Mouse (Mus musculus) neural tube, embryonic 13.5 days (tissue): ENCODE results near the gene D130043K22Rik. TPM values are rescaled to one million over a fixed set of nuclear protein-coding genes. Genes with fewer than 3 reads are reported as not detected.
A peak's percentile ranks its signal among the peaks of the same experiment; 100 is the strongest.

Experiments
- ATAC-seq: fragments of 200-750 bp; cut with Nextera tagmentation; 2 replicates; pipeline ENCODE4 v1.8.0; 2017; ENCODE audit warnings: low read depth, mild to moderate bottlenecking, moderate TSS enrichment, moderate library complexity
- H3K27ac ChIP-seq: fragments of 300-500 bp; sonication (generic); replicated peaks from 2 replicates; pipeline ENCODE4 v1.5.1; 2015; ENCODE audit warnings: moderate library complexity, mild to moderate bottlenecking, inconsistent platforms
- H3K27me3 ChIP-seq: fragments of 300-500 bp; sonication (generic); 2 replicates; pipeline ENCODE4 v1.6.1; 2015; ENCODE audit warnings: mild to moderate bottlenecking, inconsistent platforms
- H3K36me3 ChIP-seq: fragments of 300-500 bp; sonication (generic); 2 replicates; pipeline ENCODE4 v1.6.1; 2015; ENCODE audit warnings: mild to moderate bottlenecking, inconsistent platforms
- H3K4me1 ChIP-seq: fragments of 300-500 bp; sonication (generic); replicated peaks from 2 replicates; pipeline ENCODE4 v1.6.1; 2015; ENCODE audit warnings: inconsistent platforms
- H3K4me2 ChIP-seq: fragments of 300-500 bp; sonication (generic); 2 replicates; pipeline ENCODE4 v1.6.1; 2015; ENCODE audit warnings: inconsistent platforms, mild to moderate bottlenecking, moderate library complexity
- H3K4me3 ChIP-seq: fragments of 300-500 bp; sonication (generic); 2 replicates; pipeline ENCODE4 v1.5.1; 2015; ENCODE audit warnings: mild to moderate bottlenecking, inconsistent platforms
- H3K9ac ChIP-seq: fragments of 300-500 bp; sonication (generic); 2 replicates; pipeline ENCODE4 v1.6.1; 2015; ENCODE audit warnings: moderate library complexity, mild to moderate bottlenecking, inconsistent platforms
- H3K9me3 ChIP-seq: fragments of 300-500 bp; sonication (generic); 2 replicates; pipeline ENCODE4 v1.6.1; 2016; ENCODE audit warnings: inconsistent platforms
- WGBS: fragments of 180-500 bp; shearing (Covaris S2); methylation state at CpG from one replicate; pipeline ENCODE4 v1.1.7; 2015; 5-methylcytosine and 5-hydroxymethylcytosine counted together
- polyA plus RNA-seq: library from polyadenylated mRNA; unstranded; fragments of >200 nt; fragmentation: Nextera tagmentation; extraction: Ambion mirVana; gene quantifications from 2 replicates; pipeline ENCODE4 v1.2.1, GENCODE M21; 2015

D130043K22Rik gene
- 4.4 and 5.4 TPM in 2 replicates for polyA plus RNA-seq

DNA sequence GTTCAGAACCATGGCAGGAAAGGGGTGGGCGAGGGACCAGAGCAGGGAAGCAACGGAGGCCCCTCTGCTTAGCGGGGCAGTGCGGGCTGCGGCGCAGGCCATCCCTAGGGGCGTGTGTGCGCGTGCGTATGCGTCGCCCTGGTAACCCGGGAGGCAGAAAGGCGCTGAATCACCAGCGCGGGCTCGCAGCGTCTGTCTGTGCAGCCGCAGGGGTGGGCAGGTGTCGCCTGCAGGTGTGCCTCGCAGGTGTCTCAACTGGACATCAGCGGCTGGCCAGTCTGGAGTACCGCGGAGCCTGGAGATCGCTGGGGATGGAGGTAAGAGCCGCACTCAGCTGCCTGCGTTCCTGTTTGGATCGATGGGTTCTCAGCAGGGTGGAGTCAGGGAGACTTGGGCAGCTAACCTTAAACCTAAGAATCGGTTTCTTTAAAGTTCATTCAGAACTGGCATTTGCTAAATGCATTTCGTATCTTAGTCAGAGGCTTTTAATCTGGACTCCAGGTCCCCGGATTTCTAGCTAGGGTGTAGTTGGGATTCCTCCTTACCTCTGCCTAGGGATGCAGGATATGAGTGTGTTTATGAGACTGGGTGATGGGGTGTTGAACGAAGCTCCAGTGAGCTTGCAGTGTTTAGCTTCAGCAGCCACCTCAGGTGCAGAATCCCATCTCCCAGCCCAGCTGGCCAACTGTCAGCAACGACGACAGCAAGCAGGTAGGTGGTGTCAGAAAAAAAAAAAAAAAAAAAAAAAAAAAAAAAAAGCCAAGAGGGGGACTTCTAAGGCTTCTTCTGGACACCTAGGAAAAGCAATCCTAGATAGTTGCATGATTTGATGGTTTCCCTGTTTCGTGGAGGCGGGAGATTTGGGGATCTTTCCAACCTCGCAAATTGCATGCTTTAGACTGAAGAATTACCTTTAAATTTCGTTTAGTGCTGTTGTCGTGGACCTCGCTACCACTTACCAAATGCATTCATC, at the start of gene D130043K22Rik:
Gene D130043K22Rik, plus strand, starts transcription at position 153 of the 973 bp plus-strand sequence.
- Histone ChIP-seq H3K9me3 (no peaks in the 10 kb centered on the region), H3K4me1 (peaks cover 17% of the 10 kb centered on the region), H3K4me3 (peak within 1 kb of the TSS; percentile 57), H3K36me3 (peaks cover 10% of the 10 kb centered on the region), H3K27ac (0 out of 2 replicates have a peak within 1 kb of the TSS, but pooled peaks have one; percentile 13), H3K9ac (peak within 1 kb of the TSS; percentile 72), H3K27me3 (no peaks in the 10 kb centered on the region), H3K4me2 (peak within 1 kb of the TSS; percentile 83)
- WGBS = 11% methylated on average over 40 of the region's 40 CpGs
- peak; percentile 97 for ATAC-seq

DNA sequence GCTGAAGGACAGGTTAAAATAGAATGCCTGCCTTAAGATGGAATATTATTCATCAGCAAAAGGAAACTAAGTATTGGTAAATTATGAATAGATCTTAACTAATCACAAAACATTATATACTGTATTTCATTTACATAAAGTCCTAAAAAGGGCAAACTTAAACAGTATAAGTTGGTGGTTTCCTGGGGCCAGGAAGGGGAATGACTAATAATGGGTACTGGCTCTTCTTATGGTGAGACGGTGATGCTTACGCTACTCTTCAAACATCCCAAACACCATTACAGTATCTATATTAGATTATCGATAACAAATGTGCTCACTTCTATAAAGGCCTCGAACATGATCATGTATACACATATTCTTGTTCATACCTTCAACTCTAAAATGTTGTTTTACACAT, 46.2 kb upstream of the D130043K22Rik start:
- Histone ChIP-seq H3K36me3 (no peaks in the 10 kb centered on the region), H3K9ac (no peak overlapping the region), H3K27ac (no peak overlapping the region), H3K4me2 (no peak overlapping the region), H3K27me3 (no peaks in the 10 kb centered on the region), H3K9me3 (no peaks in the 10 kb centered on the region), H3K4me1 (peaks cover 22% of the 10 kb centered on the region), H3K4me3 (no peak overlapping the region)
- WGBS = 96% methylated on average over 4 of the region's 4 CpGs
- no peak for ATAC-seq

DNA sequence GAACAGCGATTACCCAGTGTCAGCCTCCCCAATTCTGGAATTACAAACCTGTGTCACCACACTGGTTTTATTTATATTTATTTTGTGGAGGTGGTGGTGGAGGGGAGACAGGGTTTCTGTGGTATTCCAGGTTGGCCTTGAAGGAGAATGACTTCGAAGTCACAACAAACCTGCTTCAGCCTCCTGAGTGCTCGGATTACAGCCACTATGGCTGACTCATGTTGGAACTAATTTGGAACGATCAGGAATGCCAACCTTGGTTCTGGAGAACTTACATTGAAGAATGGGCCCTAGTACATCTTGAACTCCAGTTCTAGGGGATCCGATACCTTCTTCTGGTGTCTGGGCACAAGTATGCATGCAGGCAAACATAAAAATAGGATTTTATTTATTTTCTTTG, 45.6 kb upstream of the D130043K22Rik start:
- Histone ChIP-seq H3K4me2 (peak overlapping the region; percentile 89), H3K27ac (no peak overlapping the region), H3K27me3 (no peaks in the 10 kb centered on the region), H3K4me1 (peaks cover 28% of the 10 kb centered on the region), H3K9ac (no peak overlapping the region), H3K9me3 (no peaks in the 10 kb centered on the region), H3K36me3 (no peaks in the 10 kb centered on the region), H3K4me3 (peak overlapping the region; percentile 98)
- WGBS = 78% methylated on average over 5 of the region's 5 CpGs
- ATAC-seq = no peak

DNA sequence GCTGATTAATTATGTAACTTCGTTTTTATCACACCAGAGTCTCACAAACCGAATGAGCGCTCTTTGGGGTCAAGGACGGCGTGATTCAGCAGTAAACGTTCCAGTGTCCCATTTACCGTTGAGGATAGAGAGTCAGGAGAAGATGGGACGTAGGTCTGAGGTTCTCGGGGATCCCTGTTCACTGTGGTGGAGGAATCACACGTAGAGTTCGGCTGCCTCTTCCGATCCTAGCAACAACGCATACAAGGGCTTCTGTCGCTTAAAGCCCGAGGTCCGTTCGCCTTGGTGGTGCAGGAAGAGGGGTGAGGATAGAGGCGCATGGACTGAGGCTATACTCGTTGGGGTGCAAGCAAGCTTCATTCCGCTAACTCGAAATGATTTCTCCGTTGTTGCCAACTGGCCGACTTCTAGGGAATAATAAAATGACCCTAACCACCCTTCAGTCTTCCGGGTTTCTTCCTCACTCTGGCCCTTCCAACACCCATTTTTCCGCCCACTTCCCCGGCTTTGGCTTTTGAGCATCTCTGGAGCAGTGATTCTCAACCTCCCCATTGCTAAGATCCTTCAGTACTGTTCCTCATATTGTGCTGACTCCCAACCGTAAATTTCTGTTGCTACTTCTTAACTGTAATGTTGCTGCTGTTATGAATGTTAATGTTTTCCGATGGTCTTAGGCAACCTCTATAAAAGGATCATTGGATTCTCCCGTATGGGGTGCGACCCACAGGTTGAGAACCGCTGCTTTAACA, 44.8 kb upstream of the D130043K22Rik start:
- Histone ChIP-seq H3K4me2 (peak overlapping the region; percentile 89), H3K9ac (peak overlapping the region; percentile 96), H3K27me3 (no peaks in the 10 kb centered on the region), H3K4me3 (peak overlapping the region; percentile 98), H3K4me1 (peaks cover 33% of the 10 kb centered on the region), H3K27ac (peak overlapping the region; percentile 85), H3K9me3 (no peaks in the 10 kb centered on the region), H3K36me3 (0 out of 2 replicates have a peak, but pooled peaks cover 3% of the 10 kb centered on the region)
- under 1% methylated on average over 31 of the region's 31 CpGs for WGBS
- ATAC-seq = peak; percentile 13

DNA sequence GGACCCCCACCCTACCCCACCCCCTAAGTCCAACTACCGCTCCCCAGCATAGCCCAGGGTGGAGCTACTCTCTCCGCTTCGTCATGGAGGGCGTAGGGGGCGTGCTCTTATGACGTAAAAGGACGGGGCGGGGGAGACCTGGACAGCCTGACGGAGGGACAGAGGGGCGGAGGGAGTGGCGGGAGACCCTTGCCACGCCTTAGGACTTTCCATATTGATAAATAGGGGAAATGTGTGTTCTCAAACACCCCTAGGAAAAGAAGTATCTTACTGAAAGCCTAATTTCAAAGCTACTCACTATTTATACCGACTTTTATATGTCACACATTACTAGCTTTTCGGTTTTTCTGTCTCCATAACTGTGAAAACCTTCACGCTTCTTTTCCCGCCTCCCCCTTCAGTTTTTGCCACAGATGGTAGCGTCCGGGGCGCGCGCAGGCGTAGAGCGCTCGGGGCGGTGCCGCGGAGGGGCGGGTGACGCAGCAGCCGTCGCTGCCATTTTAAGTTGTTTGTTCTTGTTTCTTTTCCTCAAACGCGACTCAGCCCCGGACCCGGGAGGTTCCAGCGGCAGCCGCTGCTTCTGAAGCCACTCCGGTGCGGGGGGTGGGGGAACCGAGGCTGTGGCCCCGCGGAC, 44.1 kb upstream of the D130043K22Rik start:
- Histone ChIP-seq H3K4me2 (peak overlapping the region; percentile 89), H3K4me1 (peaks cover 39% of the 10 kb centered on the region), H3K9ac (peak overlapping the region; percentile 96), H3K36me3 (peaks cover 9% of the 10 kb centered on the region), H3K4me3 (peak overlapping the region; percentile 98), H3K27ac (peak overlapping the region; percentile 99), H3K9me3 (no peaks in the 10 kb centered on the region), H3K27me3 (no peaks in the 10 kb centered on the region)
- under 1% methylated on average over 42 of the region's 42 CpGs for WGBS
- ATAC-seq = peak; percentile 98

DNA sequence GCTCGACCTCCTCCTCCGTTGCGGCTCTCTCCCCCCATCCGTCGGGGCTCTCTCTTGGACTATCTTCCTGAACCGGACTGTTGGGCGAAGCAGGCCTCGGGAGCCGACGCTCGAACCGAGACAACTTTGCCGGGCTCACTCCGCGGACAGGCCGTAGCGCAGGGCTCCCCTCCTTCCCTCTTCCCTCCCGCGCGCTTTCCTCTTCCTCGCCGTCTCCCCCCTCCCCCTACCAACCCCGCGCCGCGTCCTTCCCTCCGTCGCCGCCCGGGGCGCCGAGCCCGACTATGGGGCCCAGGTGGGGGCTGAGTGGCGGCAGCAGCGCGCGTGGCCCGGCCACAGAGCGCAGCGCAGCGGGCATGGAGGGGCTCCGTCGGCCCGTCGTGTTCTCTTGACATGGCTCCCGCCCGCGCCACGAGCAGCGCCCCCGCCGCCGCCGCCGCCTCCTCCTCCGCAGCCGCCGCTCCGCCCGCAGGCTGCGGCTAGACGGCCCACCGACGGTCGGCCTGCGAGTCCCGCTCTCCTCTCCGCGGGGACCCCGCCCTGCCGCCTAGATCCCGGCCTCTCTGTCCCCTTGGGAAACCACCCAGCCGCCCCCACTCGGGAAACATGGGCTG, 43.5 kb upstream of the D130043K22Rik start, which contains the start of gene BC005537:
Gene BC005537, plus strand, starts transcription at position 350 of the 614 bp plus-strand sequence.
- peaks cover 13% of the 10 kb centered on the region for H3K36me3 ChIP-seq
- ATAC-seq = peak; percentile 68
- H3K4me2 ChIP-seq = peak within 1 kb of the TSS; percentile 89
- peak within 1 kb of the TSS; percentile 96 for H3K9ac ChIP-seq
- H3K27ac ChIP-seq = peak within 1 kb of the TSS; percentile 99
- no peaks in the 10 kb centered on the region for H3K9me3 ChIP-seq
- no peaks in the 10 kb centered on the region for H3K27me3 ChIP-seq
- WGBS = under 1% methylated on average over 74 of the region's 74 CpGs
- H3K4me1 ChIP-seq = peaks cover 39% of the 10 kb centered on the region
- H3K4me3 ChIP-seq = peak within 1 kb of the TSS; percentile 98

DNA sequence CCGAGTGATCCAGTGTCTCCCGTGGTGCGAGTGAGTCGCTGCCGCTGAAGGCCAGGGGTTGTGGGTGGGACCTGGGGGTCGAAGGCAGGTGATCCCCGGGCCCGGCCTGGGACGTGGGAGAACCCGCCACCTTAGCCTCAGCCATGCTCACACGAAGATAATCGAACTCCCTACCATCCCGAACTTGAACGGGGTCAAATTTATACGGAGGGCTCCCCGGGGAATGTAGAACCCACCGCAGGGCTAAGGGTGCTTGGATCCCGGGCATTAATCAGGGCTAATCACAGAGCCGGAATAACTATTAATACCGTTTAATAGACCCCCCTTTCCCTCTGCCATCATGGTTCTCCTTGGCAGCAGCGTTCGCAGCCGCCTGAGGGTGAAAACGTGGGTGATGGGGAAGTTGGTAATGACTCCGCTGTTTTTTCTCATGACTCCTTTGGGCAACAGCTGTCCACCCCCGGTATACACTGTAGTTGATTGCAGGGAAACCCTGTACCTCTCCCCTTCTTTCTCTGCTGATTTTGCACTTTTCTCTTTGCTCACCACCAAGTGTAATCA, 42.7 kb upstream of the D130043K22Rik start:
- H3K4me3 ChIP-seq = peak overlapping the region; percentile 98
- H3K27me3 ChIP-seq = no peaks in the 10 kb centered on the region
- H3K9ac ChIP-seq = peak overlapping the region; percentile 96
- no peaks in the 10 kb centered on the region for H3K9me3 ChIP-seq
- WGBS = under 1% methylated on average over 26 of the region's 26 CpGs
- peak overlapping the region; percentile 99 for H3K27ac ChIP-seq
- no peak for ATAC-seq
- H3K36me3 ChIP-seq = peaks cover 16% of the 10 kb centered on the region
- H3K4me2 ChIP-seq = peak overlapping the region; percentile 89
- H3K4me1 ChIP-seq = peaks cover 39% of the 10 kb centered on the region

DNA sequence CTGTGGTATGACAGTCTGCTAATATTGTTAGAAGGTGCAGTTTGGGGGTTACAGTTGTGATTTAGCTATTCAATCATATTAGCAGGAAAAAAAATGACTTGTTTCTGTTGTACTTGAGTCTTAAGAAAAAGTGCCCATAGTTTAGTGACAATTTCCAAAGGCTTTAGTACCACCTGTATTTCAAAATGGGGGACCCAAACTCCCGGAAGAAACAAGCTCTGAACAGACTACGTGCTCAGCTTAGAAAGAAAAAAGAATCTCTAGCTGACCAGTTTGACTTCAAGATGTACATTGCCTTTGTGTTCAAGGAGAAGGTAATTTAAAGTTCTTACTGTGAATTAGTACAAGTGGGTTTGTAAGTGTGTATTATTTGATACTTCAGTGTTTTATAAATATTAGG, 41.7 kb upstream of the D130043K22Rik start:
- no peak for ATAC-seq
- H3K4me1 ChIP-seq = peaks cover 39% of the 10 kb centered on the region

DNA sequence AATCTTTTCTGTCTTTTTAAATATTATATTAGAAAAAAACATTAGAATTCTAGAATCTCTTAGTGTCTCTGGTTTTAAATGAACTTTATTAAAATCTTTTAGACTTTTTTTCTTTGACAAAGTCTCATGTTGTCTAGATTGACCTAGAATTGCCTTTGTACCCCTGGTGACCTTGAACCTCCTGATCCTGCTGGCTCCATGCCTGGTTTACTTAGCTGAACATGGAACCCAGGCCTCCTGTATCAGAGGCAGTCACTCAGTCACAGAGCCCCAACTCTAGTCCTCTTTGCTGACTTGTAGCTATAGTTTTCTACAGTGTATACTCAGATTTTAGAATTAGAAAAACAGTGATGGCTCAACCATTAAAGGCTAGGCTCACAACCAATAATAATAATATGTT, 38.9 kb upstream of the D130043K22Rik start:
- ATAC-seq = no peak
- Histone ChIP-seq H3K9me3 (no peaks in the 10 kb centered on the region), H3K27ac (no peak overlapping the region), H3K27me3 (no peaks in the 10 kb centered on the region), H3K4me2 (no peak overlapping the region), H3K9ac (no peak overlapping the region), H3K4me1 (peaks cover 34% of the 10 kb centered on the region), H3K4me3 (no peak overlapping the region), H3K36me3 (peaks cover 52% of the 10 kb centered on the region)

More for the DNA sequence above, 41.7 kb upstream of the D130043K22Rik start:
- H3K27me3 ChIP-seq = no peaks in the 10 kb centered on the region
- peak overlapping the region; percentile 96 for H3K9ac ChIP-seq
- H3K4me3 ChIP-seq = peak overlapping the region; percentile 98
- H3K4me2 ChIP-seq = peak overlapping the region; percentile 89
- peaks cover 26% of the 10 kb centered on the region for H3K36me3 ChIP-seq
- no peak overlapping the region for H3K27ac ChIP-seq
- WGBS = 23% methylated on average over 2 of the region's 2 CpGs
- no peaks in the 10 kb centered on the region for H3K9me3 ChIP-seq

DNA sequence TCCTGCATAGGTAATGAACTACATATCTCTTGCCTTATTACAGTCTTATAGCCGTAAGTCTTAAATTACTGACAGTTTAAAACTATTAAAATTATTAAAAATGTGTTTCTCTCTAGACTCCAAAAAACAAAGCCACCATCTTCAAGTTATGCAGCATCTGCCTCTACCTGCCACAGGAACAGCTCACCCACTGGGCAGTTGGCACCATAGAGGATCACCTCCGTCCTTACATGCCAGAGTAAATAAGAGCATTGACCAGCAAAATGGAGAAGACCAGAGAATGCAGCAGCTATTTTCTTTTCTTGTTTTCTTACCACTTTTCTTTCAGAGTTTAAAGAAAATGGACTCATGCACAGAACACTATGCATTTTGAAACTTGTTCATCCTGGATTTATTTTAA, 32.4 kb upstream of the D130043K22Rik start:
- peaks cover 73% of the 10 kb centered on the region for H3K36me3 ChIP-seq
- ATAC-seq = no peak
- WGBS = 94% methylated on average over 2 of the region's 2 CpGs

DNA sequence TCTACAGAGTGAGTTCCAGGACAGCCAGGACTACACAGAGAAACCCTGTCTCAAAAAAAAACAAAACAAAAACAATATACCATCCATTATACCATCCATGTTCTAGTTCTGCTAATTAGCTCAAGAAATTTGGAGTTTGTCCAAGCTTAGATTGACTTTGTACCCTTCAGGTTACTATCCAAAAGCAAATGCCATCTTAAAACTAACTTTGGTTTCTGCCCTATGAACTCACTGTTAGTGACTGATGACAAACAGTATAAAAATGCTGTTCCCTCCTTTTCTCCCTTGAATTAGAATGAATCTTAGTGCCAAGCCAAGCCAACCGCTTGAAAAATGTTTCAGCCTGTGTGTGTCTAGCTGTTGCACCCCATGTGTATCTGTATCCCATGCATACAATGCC, 30.3 kb upstream of the D130043K22Rik start:
- H3K4me2 ChIP-seq = no peak overlapping the region
- H3K27ac ChIP-seq = no peak overlapping the region
- 91% methylated on average over 1 of the region's 1 CpGs for WGBS
- H3K27me3 ChIP-seq = no peaks in the 10 kb centered on the region
- H3K4me1 ChIP-seq = no peaks in the 10 kb centered on the region
- H3K9me3 ChIP-seq = no peaks in the 10 kb centered on the region
- no peak overlapping the region for H3K9ac ChIP-seq
- no peak overlapping the region for H3K4me3 ChIP-seq
- H3K36me3 ChIP-seq = peaks cover 55% of the 10 kb centered on the region
- no peak for ATAC-seq

More for the DNA sequence above, 32.4 kb upstream of the D130043K22Rik start:
- no peaks in the 10 kb centered on the region for H3K4me1 ChIP-seq
- H3K27ac ChIP-seq = no peak overlapping the region
- H3K4me3 ChIP-seq = no peak overlapping the region
- no peaks in the 10 kb centered on the region for H3K9me3 ChIP-seq
- H3K4me2 ChIP-seq = no peak overlapping the region
- no peaks in the 10 kb centered on the region for H3K27me3 ChIP-seq
- no peak overlapping the region for H3K9ac ChIP-seq
